Mouse (Mus musculus) neural tube, embryonic 13.5 days (tissue): ENCODE results near the gene Mapt. TPM values are rescaled to one million over a fixed set of nuclear protein-coding genes. Genes with fewer than 3 reads are reported as not detected.
"Not testable (repeated sequence)": the region's sequence is repeated elsewhere in the genome, so short reads cannot be mapped to it uniquely, and the experiment has no call there.

Experiments
- ATAC-seq: fragments of 200-750 bp; cut with Nextera tagmentation; 2 replicates; pipeline ENCODE4 v1.8.0; 2017; ENCODE audit warnings: low read depth, mild to moderate bottlenecking, moderate TSS enrichment, moderate library complexity
- H3K27ac ChIP-seq: fragments of 300-500 bp; sonication (generic); replicated peaks from 2 replicates; pipeline ENCODE4 v1.5.1; 2015; ENCODE audit warnings: moderate library complexity, mild to moderate bottlenecking, inconsistent platforms
- H3K27me3 ChIP-seq: fragments of 300-500 bp; sonication (generic); 2 replicates; pipeline ENCODE4 v1.6.1; 2015; ENCODE audit warnings: mild to moderate bottlenecking, inconsistent platforms
- H3K36me3 ChIP-seq: fragments of 300-500 bp; sonication (generic); 2 replicates; pipeline ENCODE4 v1.6.1; 2015; ENCODE audit warnings: mild to moderate bottlenecking, inconsistent platforms
- H3K4me1 ChIP-seq: fragments of 300-500 bp; sonication (generic); replicated peaks from 2 replicates; pipeline ENCODE4 v1.6.1; 2015; ENCODE audit warnings: inconsistent platforms
- H3K4me2 ChIP-seq: fragments of 300-500 bp; sonication (generic); 2 replicates; pipeline ENCODE4 v1.6.1; 2015; ENCODE audit warnings: inconsistent platforms, mild to moderate bottlenecking, moderate library complexity
- H3K4me3 ChIP-seq: fragments of 300-500 bp; sonication (generic); 2 replicates; pipeline ENCODE4 v1.5.1; 2015; ENCODE audit warnings: mild to moderate bottlenecking, inconsistent platforms
- H3K9ac ChIP-seq: fragments of 300-500 bp; sonication (generic); 2 replicates; pipeline ENCODE4 v1.6.1; 2015; ENCODE audit warnings: moderate library complexity, mild to moderate bottlenecking, inconsistent platforms
- H3K9me3 ChIP-seq: fragments of 300-500 bp; sonication (generic); 2 replicates; pipeline ENCODE4 v1.6.1; 2016; ENCODE audit warnings: inconsistent platforms
- WGBS: fragments of 180-500 bp; shearing (Covaris S2); methylation state at CpG from one replicate; pipeline ENCODE4 v1.1.7; 2015; 5-methylcytosine and 5-hydroxymethylcytosine counted together
- polyA plus RNA-seq: library from polyadenylated mRNA; unstranded; fragments of >200 nt; fragmentation: Nextera tagmentation; extraction: Ambion mirVana; gene quantifications from 2 replicates; pipeline ENCODE4 v1.2.1, GENCODE M21; 2015

Gene Mapt
- polyA plus RNA-seq, 1 experiment from 2014 or later: 665 TPM

DNA sequence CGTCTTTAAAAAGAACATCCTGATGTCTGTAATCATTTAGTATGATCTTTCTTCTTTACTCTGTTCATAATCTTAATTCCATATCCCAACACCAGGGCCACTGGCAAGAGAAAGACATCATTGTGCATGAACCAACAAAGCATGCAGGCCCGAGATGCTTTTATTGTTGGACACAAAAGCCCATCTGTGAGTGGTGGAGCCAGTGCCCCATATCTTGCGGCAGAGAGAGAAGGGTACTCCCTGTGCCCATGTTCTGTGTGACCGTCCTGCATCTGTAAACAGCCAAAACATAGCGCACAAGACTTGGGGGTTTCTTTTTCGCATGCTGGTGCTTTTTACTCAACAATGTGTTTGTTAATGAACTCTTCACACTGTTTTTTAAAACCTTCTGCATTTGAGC, 19.9 kb upstream of the Mapt start:
- Histone ChIP-seq H3K4me3 (no peak overlapping the region), H3K36me3 (no peaks in the 10 kb centered on the region), H3K9ac (no peak overlapping the region), H3K4me1 (peaks cover 6% of the 10 kb centered on the region), H3K9me3 (no peaks in the 10 kb centered on the region), H3K4me2 (no peak overlapping the region), H3K27me3 (peaks cover 7% of the 10 kb centered on the region; the same call in 1 of the 2 replicates), H3K27ac (no peak overlapping the region)
- ATAC-seq: no peak
- WGBS: 79% methylated on average over 6 of the region's 6 CpGs

DNA sequence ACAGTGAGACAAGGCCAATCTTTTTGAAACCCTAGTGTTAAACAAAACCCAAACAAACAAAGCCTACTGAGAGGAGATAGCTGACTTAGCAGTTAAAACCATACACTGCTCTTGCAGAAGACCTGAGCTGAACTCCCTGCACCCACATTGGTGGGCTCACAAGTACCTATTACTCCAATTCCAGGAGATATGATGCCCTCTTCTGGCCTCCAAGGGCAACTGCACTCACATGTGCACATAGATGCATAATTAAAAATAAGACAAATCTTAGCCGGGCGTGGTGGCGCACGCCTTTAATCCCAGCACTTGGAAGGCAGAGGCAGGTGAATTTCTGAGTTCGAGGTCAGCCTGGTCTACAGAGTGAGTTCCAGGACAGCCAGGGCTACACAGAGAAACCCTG, 17.1 kb upstream of the Mapt start:
- not testable (repeated sequence) for H3K4me1 ChIP-seq, H3K9ac ChIP-seq, H3K4me2 ChIP-seq, ATAC-seq, H3K4me3 ChIP-seq, H3K36me3 ChIP-seq, H3K27me3 ChIP-seq, H3K27ac ChIP-seq, H3K9me3 ChIP-seq
- WGBS: 96% methylated on average over 5 of the region's 5 CpGs

DNA sequence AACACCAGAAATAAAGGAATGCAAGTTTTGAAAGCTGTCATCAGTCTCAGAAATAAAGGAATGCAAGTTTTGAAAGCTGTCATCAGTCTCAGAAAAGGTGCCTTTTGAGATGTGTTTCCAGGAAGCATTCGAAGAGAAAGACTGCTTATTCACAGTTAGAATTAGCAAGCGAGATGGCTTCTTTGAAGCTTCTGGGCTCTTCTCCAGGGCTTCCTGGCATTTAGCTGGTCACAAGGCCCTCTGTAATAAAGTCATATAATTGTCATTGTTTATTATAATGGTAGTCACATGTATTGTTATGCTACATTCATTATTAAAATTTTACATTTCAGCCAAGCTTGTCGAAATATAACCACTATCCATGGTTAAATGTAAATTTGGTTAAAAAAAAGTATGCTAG, 13.1 kb upstream of the Mapt start:
- H3K36me3 ChIP-seq: no peaks in the 10 kb centered on the region
- H3K9ac ChIP-seq: no peak overlapping the region
- H3K4me1 ChIP-seq: peaks cover 6% of the 10 kb centered on the region
- no peak overlapping the region for H3K27ac ChIP-seq
- H3K4me3 ChIP-seq: no peak overlapping the region
- 79% methylated on average over 3 of the region's 3 CpGs for WGBS
- H3K27me3 ChIP-seq: no peaks in the 10 kb centered on the region
- H3K9me3 ChIP-seq: no peaks in the 10 kb centered on the region
- no peak for ATAC-seq
- no peak overlapping the region for H3K4me2 ChIP-seq

DNA sequence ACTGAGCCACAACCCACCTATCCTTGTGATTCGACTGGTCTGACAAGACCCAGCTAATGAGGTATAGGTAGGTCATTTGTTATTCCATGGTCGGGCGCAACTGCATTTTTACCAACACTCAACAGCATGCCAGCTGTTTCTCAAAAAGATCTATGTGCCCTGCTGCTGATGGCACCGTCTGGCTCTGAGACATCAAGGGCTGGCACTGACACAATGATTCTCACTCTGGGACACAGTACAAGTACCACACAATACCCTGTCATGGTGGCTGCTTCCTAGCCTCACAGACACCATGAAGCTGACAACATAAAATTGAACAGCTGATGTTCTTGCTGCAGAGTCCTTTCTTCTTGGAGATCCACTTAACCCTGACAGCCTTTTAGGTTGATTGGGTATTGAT, 10.9 kb upstream of the Mapt start:
- Histone ChIP-seq H3K4me2 (no peak overlapping the region), H3K36me3 (no peaks in the 10 kb centered on the region), H3K9me3 (no peaks in the 10 kb centered on the region), H3K27me3 (no peaks in the 10 kb centered on the region), H3K27ac (no peak overlapping the region), H3K4me1 (no peaks in the 10 kb centered on the region), H3K9ac (no peak overlapping the region), H3K4me3 (no peak overlapping the region)
- WGBS: 81% methylated on average over 4 of the region's 4 CpGs
- no peak for ATAC-seq

DNA sequence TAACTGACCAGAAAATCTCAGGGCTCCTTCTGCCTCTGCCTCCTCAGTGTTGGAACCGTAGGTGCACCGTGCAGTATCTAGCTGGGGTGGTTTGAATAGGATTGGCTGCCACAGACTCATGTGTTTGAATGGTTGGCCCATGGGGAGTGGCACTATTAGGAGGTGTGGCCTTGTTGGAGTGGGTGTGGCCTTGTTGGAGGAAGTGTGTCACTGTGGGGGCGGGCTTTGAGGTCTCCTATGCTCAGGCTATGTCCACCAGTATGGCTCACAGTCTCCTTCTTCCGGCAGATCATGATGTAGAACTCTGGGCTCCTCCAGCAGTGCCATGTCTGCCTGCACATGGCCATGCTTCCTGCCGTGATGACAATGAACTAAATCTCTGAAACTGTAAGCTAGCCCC, 9.4 kb upstream of the Mapt start:
- H3K27ac ChIP-seq: no peak overlapping the region
- no peaks in the 10 kb centered on the region for H3K27me3 ChIP-seq
- 68% methylated on average over 5 of the region's 5 CpGs for WGBS
- no peak overlapping the region for H3K9ac ChIP-seq
- no peaks in the 10 kb centered on the region for H3K36me3 ChIP-seq
- H3K4me1 ChIP-seq: no peaks in the 10 kb centered on the region
- H3K9me3 ChIP-seq: no peaks in the 10 kb centered on the region
- no peak overlapping the region for H3K4me2 ChIP-seq
- no peak for ATAC-seq
- H3K4me3 ChIP-seq: no peak overlapping the region

DNA sequence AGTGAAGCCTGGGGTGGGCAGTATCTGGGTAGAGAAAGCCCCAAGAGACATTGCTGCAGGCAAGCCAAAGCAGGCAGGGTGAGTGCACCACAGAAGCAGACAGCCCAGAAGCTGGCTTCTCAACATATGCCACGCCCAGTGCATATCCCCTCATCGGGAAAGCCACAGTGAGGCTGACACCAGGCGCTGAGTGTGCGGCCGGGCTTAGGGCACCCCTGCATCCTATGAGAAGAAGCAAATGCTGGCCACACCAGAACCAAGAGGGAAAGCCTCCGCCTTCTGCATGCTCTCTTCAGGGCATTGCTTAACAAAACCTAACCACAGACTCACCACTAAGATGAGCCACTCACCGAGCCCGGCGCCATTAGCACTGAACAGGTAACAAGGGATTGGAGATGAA, 7.9 kb upstream of the Mapt start:
- H3K27me3 ChIP-seq: no peaks in the 10 kb centered on the region
- no peaks in the 10 kb centered on the region for H3K36me3 ChIP-seq
- H3K9me3 ChIP-seq: no peaks in the 10 kb centered on the region
- H3K4me3 ChIP-seq: no peak overlapping the region
- H3K4me1 ChIP-seq: no peaks in the 10 kb centered on the region
- no peak overlapping the region for H3K4me2 ChIP-seq
- no peak overlapping the region for H3K9ac ChIP-seq
- 78% methylated on average over 9 of the region's 9 CpGs for WGBS
- ATAC-seq: no peak
- H3K27ac ChIP-seq: no peak overlapping the region

DNA sequence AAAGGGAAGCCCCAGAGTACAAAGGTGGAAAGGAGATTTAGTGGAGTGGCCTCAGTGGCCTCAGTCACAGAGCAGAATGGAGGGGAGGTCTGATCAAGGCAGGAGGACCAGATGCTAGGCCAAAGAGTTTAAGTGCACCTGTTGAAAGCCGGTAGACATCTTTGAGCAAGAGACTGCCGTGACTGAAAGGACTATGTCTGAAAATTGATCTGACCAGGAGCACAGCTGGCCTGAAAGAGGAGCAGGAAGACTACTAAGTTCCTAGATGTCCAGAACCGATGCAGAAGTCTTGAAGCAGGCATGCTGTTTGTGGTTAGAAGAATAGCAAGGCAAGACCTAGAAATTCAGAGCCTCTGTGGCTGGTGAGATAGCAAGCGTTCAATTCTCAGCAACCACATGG, 1.8 kb upstream of the Mapt start:
- no peak for ATAC-seq
- 74% methylated on average over 4 of the region's 4 CpGs for WGBS
- no peak overlapping the region for H3K9ac ChIP-seq
- H3K4me2 ChIP-seq: no peak overlapping the region
- peaks cover 21% of the 10 kb centered on the region for H3K4me1 ChIP-seq
- peaks cover 17% of the 10 kb centered on the region; the same call in 1 of the 2 replicates for H3K27me3 ChIP-seq
- no peaks in the 10 kb centered on the region for H3K9me3 ChIP-seq
- H3K27ac ChIP-seq: no peak overlapping the region
- H3K36me3 ChIP-seq: no peaks in the 10 kb centered on the region
- H3K4me3 ChIP-seq: no peak overlapping the region

DNA sequence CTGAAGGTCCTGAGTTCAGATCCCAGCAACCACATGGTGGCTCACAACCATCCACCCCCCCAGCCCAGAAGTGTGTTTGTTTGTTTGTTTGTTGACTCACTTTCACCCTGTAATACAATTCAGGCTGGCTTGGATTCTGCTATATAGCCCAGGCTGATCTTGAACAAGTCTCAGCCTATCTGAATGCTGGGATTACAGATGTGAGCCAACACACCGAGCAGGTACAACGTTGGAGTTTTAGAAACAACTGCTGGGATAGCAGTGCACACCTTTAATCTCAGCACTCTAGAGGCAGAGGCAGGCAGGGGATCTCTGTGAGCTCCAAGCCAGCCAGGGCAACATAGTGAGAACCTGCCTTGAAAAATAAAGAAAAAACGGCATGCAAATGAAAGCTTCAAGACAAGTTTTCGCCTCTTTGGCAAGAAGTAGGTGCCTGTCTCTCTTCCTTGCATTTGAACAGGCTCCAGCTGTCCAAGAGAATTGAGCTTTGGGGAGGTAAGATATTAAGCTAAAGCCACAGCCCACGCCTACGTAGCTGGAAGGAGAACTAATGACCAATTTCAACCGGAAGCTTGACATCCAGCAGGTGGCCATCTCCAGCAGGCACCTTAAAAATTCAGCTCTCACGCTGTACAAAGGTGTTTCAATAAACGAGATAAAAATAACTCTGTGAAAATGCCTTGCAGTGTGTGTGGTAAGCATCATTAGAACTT, 968 bp upstream of the Mapt start:
- ATAC-seq: no peak
- no peaks in the 10 kb centered on the region for H3K9me3 ChIP-seq
- H3K9ac ChIP-seq: peak overlapping the region; percentile 95
- peaks cover 23% of the 10 kb centered on the region; the same call in 1 of the 2 replicates for H3K27me3 ChIP-seq
- peak overlapping the region; percentile 79 for H3K4me2 ChIP-seq
- WGBS: 14% methylated on average over 9 of the region's 9 CpGs
- peak overlapping the region; percentile 81 for H3K4me3 ChIP-seq
- peak overlapping the region; percentile 99 for H3K27ac ChIP-seq
- no peaks in the 10 kb centered on the region for H3K36me3 ChIP-seq
- H3K4me1 ChIP-seq: peaks cover 30% of the 10 kb centered on the region

DNA sequence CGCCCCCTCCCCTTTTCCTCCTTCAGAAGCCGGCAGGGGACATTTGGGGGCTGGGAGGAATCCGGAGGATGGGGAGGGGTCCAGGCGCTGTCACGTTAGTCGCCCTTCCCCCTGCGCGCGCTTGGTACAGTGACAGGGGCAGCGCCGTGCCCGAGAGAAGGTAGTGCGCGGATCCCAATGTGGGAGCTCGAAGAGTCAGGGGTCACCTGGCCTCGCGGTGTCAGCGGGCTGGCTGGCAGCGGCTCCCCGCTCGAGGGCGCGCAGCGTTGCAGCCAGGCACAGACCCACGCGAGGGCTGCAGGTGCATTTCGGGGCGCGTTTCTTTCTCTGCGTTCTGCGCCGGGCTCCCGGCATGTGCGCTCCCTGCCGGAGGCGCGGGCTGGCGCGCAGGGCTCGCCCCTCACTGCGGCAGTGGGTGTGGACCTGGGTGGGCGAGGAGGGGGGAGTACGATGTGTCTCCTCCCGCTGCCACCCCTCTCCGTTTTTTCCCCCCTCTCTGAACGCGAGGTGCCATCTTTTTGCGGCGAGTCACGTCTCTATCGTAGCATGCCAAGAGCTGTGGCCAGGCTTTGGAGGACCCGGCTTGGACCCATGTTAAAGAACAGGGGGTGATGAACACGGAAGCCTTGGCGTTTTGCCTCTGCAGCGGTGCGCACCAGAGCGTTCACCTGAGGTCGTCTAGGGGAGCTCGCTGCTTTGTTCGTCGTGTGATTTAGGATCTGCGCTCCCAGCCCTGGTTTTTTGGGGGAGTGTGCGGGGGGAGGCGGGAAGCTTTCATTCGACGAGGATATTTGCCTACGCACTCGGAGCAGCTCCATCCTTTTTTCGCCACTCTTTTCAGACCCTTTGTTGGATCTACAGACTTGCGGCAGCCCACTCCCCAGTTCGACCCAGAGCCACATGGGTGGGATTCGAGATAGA, 1.2 kb downstream of the Mapt start:
- WGBS: under 1% methylated on average over 69 of the region's 72 CpGs

DNA sequence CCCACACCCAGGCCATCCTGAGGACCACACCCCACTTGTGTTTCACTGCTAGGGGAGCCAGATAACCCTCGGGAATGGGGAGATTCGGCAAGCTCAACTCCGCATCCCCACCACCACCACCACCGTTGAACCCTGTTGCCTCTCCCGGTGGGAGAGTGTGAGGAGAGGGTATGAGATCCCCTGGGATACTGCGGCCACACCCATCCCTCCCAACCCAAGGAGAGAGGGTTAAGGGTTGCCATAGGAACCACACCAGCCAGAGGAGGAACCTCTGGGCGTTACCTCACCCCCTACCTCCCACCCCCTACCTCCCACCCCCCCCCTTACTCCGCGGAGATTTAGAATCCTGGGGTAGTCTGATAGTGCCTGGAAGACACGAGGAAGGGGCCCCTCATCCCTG, 1.9 kb downstream of the Mapt start:
- Histone ChIP-seq H3K9me3 (no peaks in the 10 kb centered on the region), H3K9ac (peak overlapping the region; percentile 95), H3K4me3 (peak overlapping the region; percentile 81), H3K4me2 (peak overlapping the region; percentile 79), H3K4me1 (peaks cover 58% of the 10 kb centered on the region), H3K36me3 (no peaks in the 10 kb centered on the region), H3K27me3 (peaks cover 31% of the 10 kb centered on the region), H3K27ac (peak overlapping the region; percentile 99)
- WGBS: under 1% methylated on average over 10 of the region's 10 CpGs
- no peak for ATAC-seq

More for the DNA sequence above, 1.2 kb downstream of the Mapt start:
- H3K9ac ChIP-seq: peak overlapping the region; percentile 95
- H3K4me2 ChIP-seq: peak overlapping the region; percentile 79
- H3K9me3 ChIP-seq: no peaks in the 10 kb centered on the region
- no peaks in the 10 kb centered on the region for H3K36me3 ChIP-seq
- ATAC-seq: peak; percentile 65
- peaks cover 51% of the 10 kb centered on the region for H3K4me1 ChIP-seq
- H3K27me3 ChIP-seq: peaks cover 31% of the 10 kb centered on the region
- H3K4me3 ChIP-seq: peak overlapping the region; percentile 81
- peak overlapping the region; percentile 99 for H3K27ac ChIP-seq

DNA sequence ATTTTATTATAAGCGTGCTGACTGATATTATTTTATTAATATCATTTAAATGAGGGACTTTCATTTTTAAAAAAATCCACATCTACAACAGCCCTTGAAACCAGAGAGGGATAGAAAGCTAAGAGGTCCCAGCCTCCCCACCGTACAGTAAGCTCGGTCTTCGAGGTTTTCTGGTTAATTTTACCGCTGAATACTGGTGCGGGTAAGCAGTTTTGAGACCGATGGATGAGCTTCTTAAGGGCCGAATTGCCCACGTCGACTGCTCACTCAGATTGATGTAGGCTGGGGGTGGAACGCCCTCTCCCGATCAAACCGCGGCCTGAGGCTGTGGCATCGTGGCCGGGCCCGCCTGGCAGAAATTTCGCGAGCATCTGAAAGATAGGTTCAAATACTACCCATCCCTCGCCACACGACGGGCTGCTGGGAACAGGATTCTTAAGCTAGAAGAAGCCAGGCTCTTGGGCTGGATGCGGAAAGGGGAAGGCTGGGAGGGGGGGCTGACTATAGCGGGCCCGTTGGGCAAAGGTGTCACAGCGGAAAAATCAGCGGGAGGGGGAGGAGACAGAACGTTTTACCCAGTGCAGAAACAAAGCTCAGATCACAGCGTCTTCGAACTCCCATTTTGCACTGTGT, 2.5 kb downstream of the Mapt start:
- H3K9me3 ChIP-seq: no peaks in the 10 kb centered on the region
- peaks cover 31% of the 10 kb centered on the region for H3K27me3 ChIP-seq
- 3% methylated on average over 30 of the region's 30 CpGs for WGBS
- H3K4me2 ChIP-seq: peak overlapping the region; percentile 79
- H3K9ac ChIP-seq: peak overlapping the region; percentile 95
- H3K36me3 ChIP-seq: no peaks in the 10 kb centered on the region
- H3K4me1 ChIP-seq: peaks cover 64% of the 10 kb centered on the region
- peak overlapping the region; percentile 99 for H3K27ac ChIP-seq
- ATAC-seq: no peak
- H3K4me3 ChIP-seq: peak overlapping the region; percentile 81

DNA sequence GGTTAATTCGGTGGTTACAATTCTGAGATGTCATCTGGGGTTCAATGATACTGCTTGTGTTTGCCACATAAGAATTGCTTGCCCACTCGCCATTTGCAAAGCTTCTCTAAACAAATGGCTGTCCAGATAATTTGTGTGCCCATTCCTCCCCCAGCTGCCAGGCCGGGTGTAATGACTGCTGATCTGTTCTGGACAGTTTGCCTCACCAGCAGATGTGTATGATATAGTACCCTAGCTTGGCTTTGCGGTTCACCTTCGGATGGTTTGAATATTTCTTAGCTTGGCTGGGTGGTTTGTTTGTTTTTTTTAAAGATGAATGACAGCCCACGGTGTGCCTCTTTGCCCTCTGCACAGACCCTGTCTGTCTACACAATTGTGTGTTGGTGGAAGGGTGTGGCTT, 3.5 kb downstream of the Mapt start:
- peaks cover 31% of the 10 kb centered on the region for H3K27me3 ChIP-seq
- peak overlapping the region; percentile 81 for H3K4me3 ChIP-seq
- WGBS: 26% methylated on average over 6 of the region's 6 CpGs
- H3K9ac ChIP-seq: peak overlapping the region; percentile 95
- peak overlapping the region; percentile 79 for H3K4me2 ChIP-seq
- H3K27ac ChIP-seq: peak overlapping the region; percentile 99
- no peaks in the 10 kb centered on the region for H3K9me3 ChIP-seq
- no peak for ATAC-seq
- no peaks in the 10 kb centered on the region for H3K36me3 ChIP-seq
- H3K4me1 ChIP-seq: peaks cover 64% of the 10 kb centered on the region
